Mouse (Mus musculus) embryonic fibroblast, embryonic 13.5 days (primary cell): ENCODE results near the gene Lin7b. TPM values are rescaled to one million over a fixed set of nuclear protein-coding genes. Genes with fewer than 3 reads are reported as not detected.

Experiments used
- H3K27ac ChIP-seq: 2 replicates; pipeline ENCODE4 v1.5.1; 2012; ENCODE audit warnings: low read length, control low read depth, inconsistent platforms; ENCODE audit not compliant: insufficient read depth
- H3K4me1 ChIP-seq: 2 replicates; pipeline ENCODE4 v1.6.1; 2011; ENCODE audit warnings: low read length; ENCODE audit not compliant: control insufficient read depth, insufficient read depth
- H3K4me3 ChIP-seq: 2 replicates; pipeline ENCODE4 v1.5.1; 2011; ENCODE audit warnings: mild to moderate bottlenecking, control low read depth, low read length; ENCODE audit not compliant: insufficient read depth
- CTCF ChIP-seq: IDR thresholded peaks from 2 replicates; pipeline ENCODE4 v1.5.1; 2011; ENCODE audit warnings: mild to moderate bottlenecking, control low read depth, low read length, moderate library complexity, borderline replicate concordance; ENCODE audit not compliant: insufficient read depth
- POLR2A ChIP-seq: IDR thresholded peaks from 2 replicates; pipeline ENCODE4 v1.6.1; 2011; ENCODE audit warnings: low read depth, mild to moderate bottlenecking, control low read depth, low read length, moderate library complexity
- polyA plus RNA-seq: library from polyadenylated mRNA; stranded (reverse); fragments of >200 nt; gene quantifications from 2 replicates; pipeline ENCODE4 v1.2.4, GENCODE M21; 2011; ENCODE audit warnings: low read depth; ENCODE audit not compliant: missing spikeins, insufficient read length

Lin7b gene
- polyA plus RNA-seq, 1 experiment: 2.3 TPM

DNA sequence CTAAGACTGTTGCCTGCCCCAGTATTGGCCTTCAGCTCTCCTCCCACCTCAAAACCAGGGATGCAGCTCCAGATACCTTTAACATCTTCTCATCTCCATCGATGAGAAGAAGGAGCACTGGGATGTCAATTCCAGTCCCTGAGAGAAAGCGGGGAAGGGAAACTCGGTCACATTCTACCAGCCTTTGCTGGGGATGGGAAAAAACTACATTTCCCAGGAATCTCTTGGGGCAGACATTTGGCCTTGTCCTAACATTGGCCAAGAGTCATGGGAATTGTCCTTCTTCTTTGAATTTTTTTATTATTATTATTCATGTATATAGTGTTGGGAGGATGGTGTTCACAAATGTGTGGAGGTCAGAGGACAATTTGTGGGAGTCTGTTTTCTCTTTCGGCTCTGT is 48.1 kb downstream of the Lin7b start:
- Histone ChIP-seq H3K4me3 (no peak overlapping the region), H3K4me1 (no peaks in the 10 kb centered on the region), H3K27ac (no peak overlapping the region)
- no peak for TF ChIP-seq CTCF
- TF ChIP-seq POLR2A: no peak

Other genes with a start within 250 kb of the Lin7b start
- 1,929 and 1,977 TPM in 2 replicates for gene Rps11, start 246.1 kb downstream of the Lin7b start, polyA plus RNA-seq
- 3,288 and 3,370 TPM in 2 replicates for gene Rpl13a, start 241.8 kb downstream of the Lin7b start, polyA plus RNA-seq
- 1.8 TPM in 2 replicates for gene Gm45713, start 234.4 kb downstream of the Lin7b start, polyA plus RNA-seq
- 9.4 and 17.1 TPM in 2 replicates for gene Flt3l, start 234.2 kb downstream of the Lin7b start, polyA plus RNA-seq
- gene Pih1d1, start 216.3 kb downstream of the Lin7b start, polyA plus RNA-seq: 45.6 and 56.2 TPM in 2 replicates
- gene Aldh16a1, start 216.0 kb downstream of the Lin7b start, polyA plus RNA-seq: 24.9 and 25.0 TPM in 2 replicates
- 0.28 and 0.58 TPM in 2 replicates for gene Slc17a7, start 206.6 kb downstream of the Lin7b start, polyA plus RNA-seq
- not detected in 2 replicates for gene Gfy, start 191.0 kb downstream of the Lin7b start, polyA plus RNA-seq
- gene Pth2, start 189.6 kb downstream of the Lin7b start, polyA plus RNA-seq: not detected in 2 replicates
- gene Ccdc155, start 165.7 kb downstream of the Lin7b start, polyA plus RNA-seq: not detected in 2 replicates
- not detected in 2 replicates for gene Dkkl1, start 158.4 kb downstream of the Lin7b start, polyA plus RNA-seq
- 79.9 and 94.3 TPM in 2 replicates for gene Tead2, start 154.8 kb downstream of the Lin7b start, polyA plus RNA-seq
- gene Cd37, start 131.5 kb downstream of the Lin7b start, polyA plus RNA-seq: 0.86 TPM in 1 of 2 replicates, not detected in the other
- not detected in 2 replicates for gene Slc6a16, start 129.5 kb downstream of the Lin7b start, polyA plus RNA-seq
- not detected in 2 replicates for gene Slc6a21, start 93.1 kb downstream of the Lin7b start, polyA plus RNA-seq
- 9.8 and 12.8 TPM in 2 replicates for gene Trpm4, start 36.8 kb downstream of the Lin7b start, polyA plus RNA-seq
- gene Hrc, start 35.3 kb downstream of the Lin7b start, polyA plus RNA-seq: not detected in 2 replicates
- 2.5 and 2.7 TPM in 2 replicates for gene Ppfia3, start 3.6 kb downstream of the Lin7b start, polyA plus RNA-seq
- gene Snrnp70, start 25.2 kb upstream of the Lin7b start, polyA plus RNA-seq: 407 and 463 TPM in 2 replicates
- not detected in 2 replicates for gene Kcna7, start 35.1 kb upstream of the Lin7b start, polyA plus RNA-seq
- gene Ntf5, start 43.1 kb upstream of the Lin7b start, polyA plus RNA-seq: 0.79 and 1.0 TPM in 2 replicates
- gene Lhb, start 50.2 kb upstream of the Lin7b start, polyA plus RNA-seq: not detected in 2 replicates
- gene Gys1, start 64.3 kb upstream of the Lin7b start, polyA plus RNA-seq: 47.6 and 58.2 TPM in 2 replicates
- gene Ruvbl2, start 67.5 kb upstream of the Lin7b start, polyA plus RNA-seq: 67.9 and 74.6 TPM in 2 replicates
- 3,506 and 4,699 TPM in 2 replicates for gene Ftl1, start 89.3 kb upstream of the Lin7b start, polyA plus RNA-seq
- 218 and 278 TPM in 2 replicates for gene Bax, start 96.3 kb upstream of the Lin7b start, polyA plus RNA-seq
- not detected in 2 replicates for gene Tulp2, start 111.3 kb upstream of the Lin7b start, polyA plus RNA-seq
- not detected in 2 replicates for gene Gm45808, start 116.2 kb upstream of the Lin7b start, polyA plus RNA-seq
- gene Dhdh, start 118.2 kb upstream of the Lin7b start, polyA plus RNA-seq: 0.68 and 1.2 TPM in 2 replicates
- 409 and 447 TPM in 2 replicates for gene Nucb1, start 139.8 kb upstream of the Lin7b start, polyA plus RNA-seq
- gene Ppp1r15a, start 155.7 kb upstream of the Lin7b start, polyA plus RNA-seq: 31.7 and 35.9 TPM in 2 replicates
- gene Plekha4, start 155.7 kb upstream of the Lin7b start, polyA plus RNA-seq: 9.1 and 11.4 TPM in 2 replicates
- not detected in 2 replicates for gene Hsd17b14, start 184.3 kb upstream of the Lin7b start, polyA plus RNA-seq
- gene Bcat2, start 199.6 kb upstream of the Lin7b start, polyA plus RNA-seq: 25.7 and 30.6 TPM in 2 replicates
- 1.4 and 5.2 TPM in 2 replicates for gene Fgf21, start 244.9 kb upstream of the Lin7b start, polyA plus RNA-seq
- gene Fut1, start 246.7 kb upstream of the Lin7b start, polyA plus RNA-seq: not detected in 2 replicates